Mouse (Mus musculus): ENCODE measurements at regions not wholly inside any gene's neighbourhood (a gene's known extent, or its start where the extent isn't known, plus 50 kb on each side); places are given as distances from the start of the nearest gene placed in this dataset.

DNA sequence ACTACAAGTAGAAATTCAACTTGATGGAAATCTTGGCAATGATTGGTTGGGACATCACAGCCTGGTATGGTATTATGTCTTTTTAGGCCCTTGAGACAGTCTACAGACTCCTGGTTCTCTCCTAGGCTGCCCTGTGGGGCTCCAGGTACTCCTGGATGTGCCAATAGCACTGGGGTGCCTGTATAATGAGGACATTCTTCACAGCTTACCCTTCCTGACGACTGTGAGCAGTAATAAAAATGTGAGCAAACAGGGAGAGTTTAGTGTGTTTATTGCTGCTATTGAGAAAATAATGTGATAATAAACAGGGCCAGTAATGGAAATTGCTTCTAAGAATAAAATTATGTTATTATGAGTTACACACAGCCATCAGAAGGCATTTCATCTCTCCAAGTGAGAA lies 150.2 kb downstream of the Fam84a start:
- Histone ChIP-seq H3K4me2 (ENCODE audit: low read depth, low read length) (no peak overlapping the region), H3K4me3 (ENCODE audit: low read depth, low read length) (no peak overlapping the region), H3K36me3 (ENCODE audit: control insufficient read depth, insufficient read depth) (no peaks in the 10 kb centered on the region), H3K27ac (ENCODE audit: low read length) (no peak overlapping the region), H3K4me1 (ENCODE audit: control insufficient read depth, low read depth, low read length) (no peaks in the 10 kb centered on the region), H3K9me3 (replicated peaks; ENCODE audit: control insufficient read depth, low read length) (no peaks in the 10 kb centered on the region), H3K9ac (ENCODE audit: low read depth, low read length) (no peak overlapping the region), H3K27me3 (ENCODE audit: control insufficient read depth, insufficient read depth, low read depth, low read length) (no peaks in the 10 kb centered on the region)
- ATAC-seq (ENCODE audit: low read depth): no peak
- WGBS (ENCODE audit: insufficient replicate concordance): 16% methylated on average over 1 of the region's 1 CpGs

DNA sequence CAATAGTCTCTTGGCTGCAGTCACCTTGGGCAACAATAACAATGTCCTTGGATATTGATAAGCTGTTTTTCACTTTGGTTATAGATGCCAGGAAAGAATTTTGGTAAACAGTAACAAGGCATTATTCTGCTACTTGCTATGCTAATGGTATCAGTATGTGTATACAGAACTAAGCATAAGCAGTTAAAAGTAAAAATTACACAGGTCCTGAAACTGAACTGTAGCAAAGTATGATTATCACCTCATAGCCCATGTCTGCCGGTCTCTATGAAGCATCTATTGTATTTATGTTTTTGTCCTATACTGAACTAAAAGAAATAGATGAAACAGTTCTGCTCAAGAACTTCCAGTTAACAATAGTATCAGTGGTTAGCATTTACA lies 167.5 kb downstream of the Fam84a start:
- Histone ChIP-seq H3K4me2 (ENCODE audit: low read depth, low read length) (no peak overlapping the region), H3K27me3 (ENCODE audit: control insufficient read depth, insufficient read depth, low read depth, low read length) (no peaks in the 10 kb centered on the region), H3K9ac (ENCODE audit: low read depth, low read length) (no peak overlapping the region), H3K4me3 (ENCODE audit: low read depth, low read length) (no peak overlapping the region), H3K9me3 (replicated peaks; ENCODE audit: control insufficient read depth, low read length) (no peaks in the 10 kb centered on the region), H3K4me1 (ENCODE audit: control insufficient read depth, low read depth, low read length) (no peaks in the 10 kb centered on the region), H3K36me3 (ENCODE audit: control insufficient read depth, insufficient read depth) (no peaks in the 10 kb centered on the region), H3K27ac (ENCODE audit: low read length) (no peak overlapping the region)
- ATAC-seq (ENCODE audit: low read depth): no peak
- 74% methylated on average over 1 of the region's 1 CpGs for WGBS (ENCODE audit: insufficient replicate concordance)

DNA sequence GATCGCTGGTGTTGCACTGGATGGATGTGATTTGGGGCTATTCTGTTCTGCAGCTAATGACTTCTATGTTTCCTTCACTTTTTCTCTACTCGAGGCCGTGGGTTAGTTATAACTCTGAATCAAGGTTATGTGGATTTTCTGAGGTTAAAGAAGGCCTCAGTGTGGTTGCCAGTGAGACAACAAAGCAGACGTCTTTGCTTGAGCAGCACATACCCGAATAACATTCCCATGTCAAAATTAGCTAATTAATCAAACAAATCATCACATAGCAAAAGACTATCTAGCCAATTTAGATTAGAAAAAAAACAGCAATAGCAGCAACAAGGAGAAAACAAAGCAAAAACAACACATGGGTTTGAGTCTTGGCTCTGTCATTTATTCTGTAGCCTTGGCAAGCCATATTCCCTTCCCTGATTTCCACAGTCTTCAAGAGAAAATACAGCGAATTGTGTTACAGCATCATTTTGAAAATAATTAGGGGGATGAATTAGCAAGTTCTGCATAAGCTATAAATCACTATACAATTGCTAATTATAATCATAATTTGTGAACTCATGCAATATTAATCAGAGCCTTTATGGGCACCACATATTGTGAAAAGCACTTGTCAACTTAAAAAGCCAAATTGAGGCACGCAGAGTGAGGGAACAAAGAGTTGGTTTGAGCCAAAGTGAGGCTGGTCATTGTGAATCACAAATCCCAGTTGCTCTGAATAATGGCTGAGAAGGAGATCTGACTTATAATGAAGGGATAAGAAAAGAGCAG lies 168.0 kb downstream of the Fam84a start:
- Histone ChIP-seq H3K27me3 (ENCODE audit: control insufficient read depth, insufficient read depth, low read depth, low read length) (no peaks in the 10 kb centered on the region), H3K9ac (ENCODE audit: low read depth, low read length) (no peak overlapping the region), H3K9me3 (replicated peaks; ENCODE audit: control insufficient read depth, low read length) (no peaks in the 10 kb centered on the region), H3K27ac (ENCODE audit: low read length) (no peak overlapping the region), H3K4me1 (ENCODE audit: control insufficient read depth, low read depth, low read length) (no peaks in the 10 kb centered on the region), H3K4me3 (ENCODE audit: low read depth, low read length) (no peak overlapping the region), H3K4me2 (ENCODE audit: low read depth, low read length) (no peak overlapping the region), H3K36me3 (ENCODE audit: control insufficient read depth, insufficient read depth) (no peaks in the 10 kb centered on the region)
- 53% methylated on average over 7 of the region's 7 CpGs for WGBS (ENCODE audit: insufficient replicate concordance)
- ATAC-seq (ENCODE audit: low read depth): no peak

DNA sequence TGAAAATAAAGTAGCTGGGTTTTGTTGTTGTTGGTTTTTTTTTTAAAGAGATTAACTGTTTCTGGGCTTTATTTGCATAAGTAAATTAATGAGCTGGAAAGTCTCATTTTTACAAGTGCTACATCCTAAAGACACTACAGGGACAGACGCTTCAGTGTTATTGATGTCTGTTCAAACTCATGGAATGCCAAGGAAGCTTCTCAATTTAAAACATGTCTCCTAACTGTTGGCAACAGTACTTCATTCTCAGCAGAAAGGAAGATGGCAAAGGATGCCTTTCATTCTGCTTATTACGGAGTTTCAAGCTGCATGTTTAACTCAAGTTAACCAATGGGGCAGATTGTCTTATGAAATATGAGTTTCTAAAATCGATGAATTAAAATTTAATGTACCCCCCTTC lies 187.3 kb downstream of the Fam84a start:
- 60% methylated on average over 3 of the region's 3 CpGs for WGBS (ENCODE audit: insufficient replicate concordance)
- Histone ChIP-seq H3K36me3 (ENCODE audit: control insufficient read depth, insufficient read depth) (no peaks in the 10 kb centered on the region), H3K9me3 (replicated peaks; ENCODE audit: control insufficient read depth, low read length) (no peaks in the 10 kb centered on the region), H3K4me3 (ENCODE audit: low read depth, low read length) (no peak overlapping the region), H3K9ac (ENCODE audit: low read depth, low read length) (no peak overlapping the region), H3K27ac (ENCODE audit: low read length) (no peak overlapping the region), H3K4me2 (ENCODE audit: low read depth, low read length) (no peak overlapping the region), H3K4me1 (ENCODE audit: control insufficient read depth, low read depth, low read length) (no peaks in the 10 kb centered on the region), H3K27me3 (ENCODE audit: control insufficient read depth, insufficient read depth, low read depth, low read length) (no peaks in the 10 kb centered on the region)
- no peak for ATAC-seq (ENCODE audit: low read depth)

DNA sequence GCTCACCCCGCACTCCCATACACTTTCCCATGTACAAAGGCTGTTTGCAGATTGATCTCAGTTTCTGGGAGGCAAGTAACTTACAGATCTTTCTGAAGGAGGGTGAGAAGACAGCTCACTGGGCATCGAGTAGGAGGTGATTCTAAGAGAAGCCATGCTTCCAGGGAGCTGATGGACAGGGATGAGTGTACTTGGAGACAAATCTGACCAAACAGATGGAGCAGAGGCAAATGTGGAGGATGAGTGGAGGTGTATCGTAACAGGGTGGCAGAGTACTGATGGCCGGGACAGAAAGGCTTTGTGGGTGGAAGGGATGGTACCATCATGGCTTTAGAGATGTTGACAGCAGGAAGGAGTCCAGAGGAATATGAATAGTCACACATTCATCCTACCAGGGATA lies 212.4 kb downstream of the Fam84a start:
- ATAC-seq (ENCODE audit: low read depth): no peak
- Histone ChIP-seq H3K4me2 (ENCODE audit: low read depth, low read length) (no peak overlapping the region), H3K27ac (ENCODE audit: low read length) (no peak overlapping the region), H3K4me1 (ENCODE audit: control insufficient read depth, low read depth, low read length) (no peaks in the 10 kb centered on the region), H3K4me3 (ENCODE audit: low read depth, low read length) (no peak overlapping the region), H3K9ac (ENCODE audit: low read depth, low read length) (no peak overlapping the region), H3K36me3 (ENCODE audit: control insufficient read depth, insufficient read depth) (no peaks in the 10 kb centered on the region), H3K9me3 (replicated peaks; ENCODE audit: control insufficient read depth, low read length) (no peaks in the 10 kb centered on the region), H3K27me3 (ENCODE audit: control insufficient read depth, insufficient read depth, low read depth, low read length) (no peaks in the 10 kb centered on the region)
- WGBS (ENCODE audit: insufficient replicate concordance): 65% methylated on average over 4 of the region's 4 CpGs

DNA sequence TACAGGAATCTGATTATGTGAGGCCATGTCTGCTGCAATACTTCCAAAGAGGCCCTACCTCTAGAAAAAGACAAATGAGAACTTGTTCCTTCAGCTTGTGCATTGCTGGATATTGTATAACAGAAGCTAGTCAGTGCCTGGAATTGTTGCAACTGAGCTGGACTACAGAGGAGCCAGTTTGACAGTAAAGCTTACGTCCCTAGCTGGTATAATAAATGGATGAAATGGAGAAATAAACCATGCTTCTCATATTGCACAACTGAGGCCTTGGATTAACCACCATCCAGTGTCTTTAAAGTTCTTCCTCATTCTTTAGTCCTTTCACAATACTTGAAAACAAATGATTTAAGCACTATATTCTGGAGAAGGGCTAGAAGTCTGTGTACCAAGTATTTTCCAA lies 230.8 kb downstream of the Fam84a start:
- WGBS (ENCODE audit: insufficient replicate concordance): 19% methylated on average over 1 of the region's 1 CpGs
- H3K27ac ChIP-seq (ENCODE audit: low read length): no peak overlapping the region
- ATAC-seq (ENCODE audit: low read depth): no peak

DNA sequence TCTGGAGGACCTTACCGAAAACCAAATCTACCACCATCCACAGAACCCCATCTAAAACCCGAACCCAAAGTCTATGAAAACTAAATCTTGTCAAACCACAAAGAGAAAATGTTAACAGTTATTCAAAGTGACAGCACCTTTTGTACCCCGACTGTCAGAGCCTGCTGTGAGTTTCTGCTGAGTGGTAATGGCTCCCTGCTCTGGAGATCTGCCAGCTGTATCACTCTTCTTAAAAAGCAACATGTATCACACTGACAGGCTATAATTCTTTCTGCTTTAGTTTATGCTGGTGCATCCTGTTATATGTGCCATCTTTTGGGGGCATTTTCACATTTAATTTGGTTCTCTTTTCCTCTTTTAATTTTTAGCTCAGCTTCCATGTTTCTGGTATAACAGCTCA lies 268.5 kb downstream of the Fam84a start:
- 45% methylated on average over 3 of the region's 3 CpGs for WGBS (ENCODE audit: insufficient replicate concordance)
- H3K4me1 ChIP-seq (ENCODE audit: control insufficient read depth, low read depth, low read length): no peaks in the 10 kb centered on the region
- H3K27me3 ChIP-seq (ENCODE audit: control insufficient read depth, insufficient read depth, low read depth, low read length): no peaks in the 10 kb centered on the region
- no peaks in the 10 kb centered on the region; the same call in 1 of the 2 replicates for H3K9me3 ChIP-seq (replicated peaks; ENCODE audit: control insufficient read depth, low read length)
- ATAC-seq (ENCODE audit: low read depth): no peak
- no peak overlapping the region for H3K4me2 ChIP-seq (ENCODE audit: low read depth, low read length)
- H3K4me3 ChIP-seq (ENCODE audit: low read depth, low read length): no peak overlapping the region
- H3K9ac ChIP-seq (ENCODE audit: low read depth, low read length): no peak overlapping the region
- H3K27ac ChIP-seq (ENCODE audit: low read length): no peak overlapping the region
- H3K36me3 ChIP-seq (ENCODE audit: control insufficient read depth, insufficient read depth): no peaks in the 10 kb centered on the region

More for the DNA sequence above, 230.8 kb downstream of the Fam84a start:
- H3K27me3 ChIP-seq (ENCODE audit: control insufficient read depth, insufficient read depth, low read depth, low read length): no peaks in the 10 kb centered on the region
- no peak overlapping the region for H3K4me2 ChIP-seq (ENCODE audit: low read depth, low read length)
- no peaks in the 10 kb centered on the region for H3K4me1 ChIP-seq (ENCODE audit: control insufficient read depth, low read depth, low read length)
- H3K36me3 ChIP-seq (ENCODE audit: control insufficient read depth, insufficient read depth): no peaks in the 10 kb centered on the region
- no peak overlapping the region for H3K4me3 ChIP-seq (ENCODE audit: low read depth, low read length)
- no peaks in the 10 kb centered on the region for H3K9me3 ChIP-seq (replicated peaks; ENCODE audit: control insufficient read depth, low read length)
- no peak overlapping the region for H3K9ac ChIP-seq (ENCODE audit: low read depth, low read length)

DNA sequence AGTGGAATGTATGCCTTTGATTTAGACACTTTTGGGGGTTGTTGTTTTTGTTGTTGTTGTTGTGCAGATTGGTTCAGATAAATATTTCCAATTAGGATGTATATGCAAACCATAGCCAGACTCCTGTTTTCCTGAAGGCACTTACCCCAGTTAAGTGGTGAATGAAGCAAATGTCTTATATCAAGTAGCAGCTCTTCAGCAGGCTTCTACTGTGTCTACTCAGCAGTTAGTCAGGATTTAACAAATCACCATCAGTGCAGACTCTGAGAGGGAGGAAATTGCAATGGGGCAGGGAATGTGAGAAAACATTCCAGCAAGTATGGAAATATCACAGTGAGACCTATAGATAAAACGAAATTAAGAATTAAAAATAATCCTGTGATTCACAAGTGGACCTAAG lies 282.7 kb downstream of the Fam84a start:
- no peaks in the 10 kb centered on the region for H3K36me3 ChIP-seq (ENCODE audit: control insufficient read depth, insufficient read depth)
- no peak overlapping the region for H3K4me2 ChIP-seq (ENCODE audit: low read depth, low read length)
- H3K9ac ChIP-seq (ENCODE audit: low read depth, low read length): no peak overlapping the region
- no peaks in the 10 kb centered on the region for H3K4me1 ChIP-seq (ENCODE audit: control insufficient read depth, low read depth, low read length)
- no peak for ATAC-seq (ENCODE audit: low read depth)
- no peak overlapping the region for H3K4me3 ChIP-seq (ENCODE audit: low read depth, low read length)
- H3K27me3 ChIP-seq (ENCODE audit: control insufficient read depth, insufficient read depth, low read depth, low read length): no peaks in the 10 kb centered on the region
- H3K9me3 ChIP-seq (replicated peaks; ENCODE audit: control insufficient read depth, low read length): no peaks in the 10 kb centered on the region
- H3K27ac ChIP-seq (ENCODE audit: low read length): no peak overlapping the region
- 33% methylated on average over 1 of the region's 1 CpGs for WGBS (ENCODE audit: insufficient replicate concordance)

DNA sequence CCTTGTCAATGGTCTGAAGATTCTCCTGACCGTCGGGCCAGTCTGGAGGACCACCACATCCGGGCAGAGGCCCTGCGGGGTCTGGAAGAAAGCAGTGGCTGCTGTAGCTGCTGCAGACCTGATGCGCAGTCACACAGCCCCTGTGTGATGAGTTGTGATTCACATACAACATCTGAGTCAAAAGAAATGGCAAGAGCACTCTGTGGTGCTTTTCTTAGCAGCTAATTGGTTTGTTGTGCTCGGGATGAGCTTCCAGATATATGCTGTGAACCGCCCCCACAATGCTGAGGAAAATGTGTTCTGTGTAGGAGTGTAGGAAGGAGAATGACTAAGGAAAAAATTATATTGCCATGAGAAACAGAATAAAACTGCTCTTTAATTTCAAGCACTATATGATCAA lies 290.6 kb downstream of the Fam84a start:
- Histone ChIP-seq H3K36me3 (ENCODE audit: control insufficient read depth, insufficient read depth) (no peaks in the 10 kb centered on the region), H3K9me3 (replicated peaks; ENCODE audit: control insufficient read depth, low read length) (no peaks in the 10 kb centered on the region), H3K4me3 (ENCODE audit: low read depth, low read length) (no peak overlapping the region), H3K27ac (ENCODE audit: low read length) (no peak overlapping the region), H3K27me3 (ENCODE audit: control insufficient read depth, insufficient read depth, low read depth, low read length) (no peaks in the 10 kb centered on the region), H3K4me2 (ENCODE audit: low read depth, low read length) (no peak overlapping the region), H3K4me1 (ENCODE audit: control insufficient read depth, low read depth, low read length) (no peaks in the 10 kb centered on the region), H3K9ac (ENCODE audit: low read depth, low read length) (no peak overlapping the region)
- WGBS (ENCODE audit: insufficient replicate concordance): 67% methylated on average over 7 of the region's 7 CpGs
- ATAC-seq (ENCODE audit: low read depth): no peak

All from liver, embryonic 16.5 days (tissue).